Mouse (Mus musculus) layer of hippocampus, adult 9-10 months (tissue): ENCODE measurements around the gene Lenep.

Experiments
- DNase-seq: peaks from one replicate; pipeline ENCODE4 v3.0.0; 2022; ENCODE audit warnings: low spot score

Gene Lenep

GRCm38 (mm10) chr3:89377831-89378230, 24.8 kb downstream of the Lenep start:
- no peak for DNase-seq

GRCm38 (mm10) chr3:89373581-89374231, 28.9 kb downstream of the Lenep start:
- DNase-seq: no peak

GRCm38 (mm10) chr3:89367338-89367737, 35.3 kb downstream of the Lenep start:
- DNase-seq: no peak

GRCm38 (mm10) chr3:89365486-89366414, 36.8 kb downstream of the Lenep start:
- DNase-seq: no peak

- DNase-seq: no peak
Measured at GRCm38 (mm10) chr3:89365153-89365485, 37.5 kb downstream of the Lenep start, which contains the start of gene Dcst1. Gene Dcst1, minus strand, starts transcription at chr3:89365253.

- no peak for DNase-seq
Measured at GRCm38 (mm10) chr3:89364631-89365030, 38.0 kb downstream of the Lenep start.

- DNase-seq: no peak
Measured at GRCm38 (mm10) chr3:89361675-89362074, 40.9 kb downstream of the Lenep start, which contains the start of gene Dcst2. Gene Dcst2, plus strand, starts transcription at chr3:89361975.

GRCm38 (mm10) chr3:89360237-89360636, 42.4 kb downstream of the Lenep start:
- DNase-seq: no peak

- no peak for DNase-seq
Measured at GRCm38 (mm10) chr3:89359630-89360029, 43.0 kb downstream of the Lenep start.

GRCm38 (mm10) chr3:89356029-89356428, 46.6 kb downstream of the Lenep start:
- DNase-seq: no peak

- DNase-seq: no peak
Measured at GRCm38 (mm10) chr3:89355512-89355902, 47.1 kb downstream of the Lenep start.

- peak; percentile 83 for DNase-seq
Measured at GRCm38 (mm10) chr3:89354816-89355511, 47.6 kb downstream of the Lenep start.

- no peak for DNase-seq
Measured at GRCm38 (mm10) chr3:89351271-89351670, 51.3 kb downstream of the Lenep start.
